21 mouse cellular contexts compared by ENCODE assay signal in the genomic region with DNA sequence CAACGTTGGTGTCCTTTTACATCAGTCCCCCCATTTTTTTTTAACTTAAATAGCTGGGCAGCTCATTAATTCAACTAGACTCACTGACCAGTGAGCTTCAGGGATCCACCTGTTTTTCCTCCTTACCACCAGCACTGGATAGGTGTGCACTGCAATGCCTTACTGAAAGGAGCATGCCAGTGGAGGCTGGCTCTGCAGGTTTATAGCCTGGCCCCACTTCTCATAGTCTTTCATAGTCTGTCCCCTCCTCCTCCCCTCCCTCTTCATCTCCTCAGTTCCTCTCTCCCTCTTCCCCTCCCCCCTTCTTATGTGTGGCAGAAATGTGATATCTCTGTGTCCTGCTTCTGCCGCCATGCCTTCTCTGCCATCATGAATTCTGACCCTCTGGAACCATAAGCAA.
DNase-seq lines count a peak whose midpoint lies in the region; ATAC-seq lines count a peak whose summit lies in the region.
"Had no signal": no experiment of that assay in that cellular context is flagged by ENCODE, and none has a peak within 500 bp of the region (broad histone marks: within the 10 kb centered on the region; RNA-seq: fewer than 3 reads in every experiment).

No protein-coding gene starts in this region.

- no peak overlapping the region for H3K27ac ChIP-seq in embryonic facial prominence, embryonic 14.5 days (replicated peaks; ENCODE audit: low read depth, low read length)
- H3K27ac ChIP-seq in embryonic facial prominence, embryonic 10.5 days (replicated peaks) = no peak overlapping the region
- no peak overlapping the region for H3K27ac ChIP-seq in hindbrain, embryonic 12.5 days
- no peak overlapping the region for H3K27ac ChIP-seq in hindbrain, embryonic 14.5 days
- H3K27ac ChIP-seq: embryonic facial prominence, embryonic 13.5 days; forebrain, embryonic 13.5 days; forebrain, embryonic 15.5 days had no signal

- no peak overlapping the region for H3K9ac ChIP-seq in embryonic facial prominence, embryonic 14.5 days (ENCODE audit: low read depth, low read length)
- no peak overlapping the region for H3K9ac ChIP-seq in hindbrain, embryonic 12.5 days
- no peak overlapping the region for H3K9ac ChIP-seq in hindbrain, embryonic 14.5 days
- H3K9ac ChIP-seq: embryonic facial prominence, embryonic 13.5 days; forebrain, embryonic 13.5 days; forebrain, embryonic 15.5 days; forebrain, postnatal 0 days had no signal

- 65% methylated on average over 2 of the region's 2 CpGs for WGBS in embryonic facial prominence, embryonic 14.5 days
- 54% methylated on average over 2 of the region's 2 CpGs for WGBS in embryonic facial prominence, embryonic 10.5 days
- 74% methylated on average over 2 of the region's 2 CpGs for WGBS in hindbrain, embryonic 12.5 days
- WGBS in hindbrain, embryonic 14.5 days = 88% methylated on average over 2 of the region's 2 CpGs

- H3K9me3 ChIP-seq in embryonic facial prominence, embryonic 14.5 days (ENCODE audit: control insufficient read depth, low read length) = peaks cover 9% of the 10 kb centered on the region
- H3K9me3 ChIP-seq in embryonic facial prominence, embryonic 10.5 days = peaks cover 10% of the 10 kb centered on the region; the same call in 1 of the 2 replicates
- H3K9me3 ChIP-seq in hindbrain, embryonic 12.5 days (replicated peaks) = peaks cover 8% of the 10 kb centered on the region
- H3K9me3 ChIP-seq in hindbrain, embryonic 14.5 days (ENCODE audit: control insufficient read depth, low read length) = peaks cover 10% of the 10 kb centered on the region; the same call in 1 of the 2 replicates
- H3K9me3 ChIP-seq in megakaryocyte, embryonic 14.5 days = peaks cover 9% of the 10 kb centered on the region
- H3K9me3 ChIP-seq: forebrain, embryonic 15.5 days had no signal

- H3K27me3 ChIP-seq in embryonic facial prominence, embryonic 14.5 days (replicated peaks; ENCODE audit: control insufficient read depth, insufficient read depth, low read length) = no peaks in the 10 kb centered on the region
- no peaks in the 10 kb centered on the region for H3K27me3 ChIP-seq in embryonic facial prominence, embryonic 10.5 days (replicated peaks; ENCODE audit: low read depth, poor library complexity, severe bottlenecking)
- no peaks in the 10 kb centered on the region for H3K27me3 ChIP-seq in hindbrain, embryonic 12.5 days
- H3K27me3 ChIP-seq in hindbrain, embryonic 14.5 days (ENCODE audit: control insufficient read depth, insufficient read depth, low read length) = no peaks in the 10 kb centered on the region
- no peaks in the 10 kb centered on the region for H3K27me3 ChIP-seq in megakaryocyte, embryonic 14.5 days (replicated peaks)
- H3K27me3 ChIP-seq: embryonic facial prominence, embryonic 13.5 days; forebrain, embryonic 13.5 days; forebrain, embryonic 15.5 days; Patski had no signal

- H3K4me1 ChIP-seq in embryonic facial prominence, embryonic 14.5 days (ENCODE audit: control insufficient read depth, insufficient read depth, low read length) = peaks cover 9% of the 10 kb centered on the region; the same call in 1 of the 2 replicates
- H3K4me1 ChIP-seq in embryonic facial prominence, embryonic 10.5 days = peaks cover 20% of the 10 kb centered on the region
- H3K4me1 ChIP-seq in hindbrain, embryonic 12.5 days = peaks cover 7% of the 10 kb centered on the region
- H3K4me1 ChIP-seq in hindbrain, embryonic 14.5 days (replicated peaks; ENCODE audit: control insufficient read depth, insufficient read depth, low read length) = no peaks in the 10 kb centered on the region
- H3K4me1 ChIP-seq in megakaryocyte, embryonic 14.5 days = peaks cover 59% of the 10 kb centered on the region
- H3K4me1 ChIP-seq: forebrain, embryonic 15.5 days had no signal

- H3K36me3 ChIP-seq in embryonic facial prominence, embryonic 14.5 days (ENCODE audit: control insufficient read depth, insufficient read depth, low read length) = peaks cover 7% of the 10 kb centered on the region; the same call in 1 of the 2 replicates
- peaks cover 10% of the 10 kb centered on the region for H3K36me3 ChIP-seq in embryonic facial prominence, embryonic 10.5 days (replicated peaks)
- H3K36me3 ChIP-seq in hindbrain, embryonic 12.5 days = peaks cover 9% of the 10 kb centered on the region; the same call in 1 of the 2 replicates
- H3K36me3 ChIP-seq in hindbrain, embryonic 14.5 days (replicated peaks; ENCODE audit: control insufficient read depth, insufficient read depth) = no peaks in the 10 kb centered on the region
- H3K36me3 ChIP-seq in megakaryocyte, embryonic 14.5 days (replicated peaks; ENCODE audit: low read length) = peaks cover 32% of the 10 kb centered on the region
- H3K36me3 ChIP-seq: forebrain, embryonic 15.5 days had no signal

- H3K4me3 ChIP-seq in embryonic facial prominence, embryonic 14.5 days (ENCODE audit: low read depth, low read length) = no peak overlapping the region
- no peak overlapping the region for H3K4me3 ChIP-seq in embryonic facial prominence, embryonic 10.5 days
- H3K4me3 ChIP-seq in hindbrain, embryonic 12.5 days = no peak overlapping the region
- H3K4me3 ChIP-seq in hindbrain, embryonic 14.5 days (replicated peaks; ENCODE audit: low read length) = no peak overlapping the region
- H3K4me3 ChIP-seq in megakaryocyte, embryonic 14.5 days (replicated peaks) = peak overlapping the region; percentile 12
- H3K4me3 ChIP-seq: embryonic facial prominence, embryonic 13.5 days; forebrain, embryonic 13.5 days; forebrain, embryonic 15.5 days had no signal

- peak; percentile 50; the same call in 1 of the 2 replicates for ATAC-seq in embryonic facial prominence, embryonic 14.5 days (ENCODE audit: low read depth)
- ATAC-seq in hindbrain, embryonic 12.5 days (ENCODE audit: low FRiP score) = peak; percentile 48; the same call in 1 of the 2 replicates
- no peak for ATAC-seq in hindbrain, embryonic 14.5 days (ENCODE audit: low FRiP score)
- no peak for ATAC-seq in megakaryocyte, adult 5-6 weeks (ENCODE audit: poor library complexity, severe bottlenecking)
- ATAC-seq in granulocyte monocyte progenitor cell, adult 5-6 weeks (replicated peaks; ENCODE audit: poor library complexity, severe bottlenecking) = 0 out of 2 replicates have a peak, but pooled peaks have one; percentile 16
- ATAC-seq: activated CD4-positive, CD25-positive, alpha-beta regulatory T cell, adult 4 months; forebrain, embryonic 13.5 days; forebrain, embryonic 15.5 days; forebrain, postnatal 0 days; Patski had no signal

- no peak overlapping the region for H3K4me2 ChIP-seq in embryonic facial prominence, embryonic 14.5 days (ENCODE audit: low read depth, low read length)
- H3K4me2 ChIP-seq in hindbrain, embryonic 12.5 days (replicated peaks) = no peak overlapping the region
- H3K4me2 ChIP-seq in hindbrain, embryonic 14.5 days (replicated peaks) = no peak overlapping the region
- H3K4me2 ChIP-seq: embryonic facial prominence, embryonic 13.5 days; forebrain, embryonic 13.5 days; forebrain, embryonic 15.5 days had no signal

- no peak for DNase-seq in embryonic facial prominence, embryonic 14.5 days (ENCODE audit: low spot score)
- no peak for DNase-seq in embryonic facial prominence, embryonic 10.5 days (ENCODE audit: low spot score)
- DNase-seq in hindbrain, embryonic 14.5 days (ENCODE audit: low spot score) = no peak
- no peak for DNase-seq in cerebellum, postnatal 36 days
- DNase-seq: adrenal gland, adult 8-10 months; adrenal gland, postnatal 14 days; adrenal gland, postnatal 36 days; cerebellum, adult 18-20 months; cerebellum, adult 8-10 months; cerebellum, adult 9-11 months; cerebellum, postnatal 14 days; forebrain, postnatal 0 days had no signal

Comparison
In these comparisons a context has a peak if more than half of its experiments do, and no peak if none do; other contexts are left out.
1. ATAC-seq: peak in embryonic facial prominence, embryonic 14.5 days (single experiment), hindbrain, embryonic 12.5 days (single experiment) and granulocyte monocyte progenitor cell, adult 5-6 weeks (single experiment); none in hindbrain, embryonic 14.5 days (single experiment) and megakaryocyte, adult 5-6 weeks (single experiment).